Mouse (Mus musculus): ENCODE results near the gene Sytl1. TPM values are rescaled to one million over a fixed set of nuclear protein-coding genes. Genes with fewer than 3 reads are reported as not detected.

The Sytl1 gene
- polyA plus RNA-seq, 1 experiment, result 15.2 TPM

GRCm38 (mm10) chr4:133247806-133248449 is 15.0 kb downstream of the Sytl1 start:
- DNase-seq (ENCODE audit: low read depth), result no peak

DNA sequence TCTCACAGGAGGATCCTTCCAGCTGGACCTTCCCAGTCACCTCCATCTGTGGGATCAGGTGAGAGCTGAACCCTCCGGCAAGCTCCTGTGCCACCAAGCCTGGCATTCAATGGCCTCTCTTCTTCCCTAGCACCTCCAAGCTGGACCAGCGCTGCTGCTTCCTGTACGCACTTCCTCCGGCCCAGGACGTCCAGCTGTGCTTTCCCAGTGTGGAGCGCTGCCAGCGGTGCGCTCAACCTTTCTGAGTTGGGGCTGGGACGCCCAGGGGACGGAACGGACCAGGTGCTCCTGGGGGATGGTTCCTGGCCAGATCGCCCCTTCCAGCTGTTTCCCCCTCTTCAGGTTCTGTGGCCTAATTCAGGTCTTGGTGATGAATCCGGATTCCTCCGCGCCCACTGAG is 15.8 kb downstream of the Sytl1 start:
- no peak for DNase-seq (ENCODE audit: low read depth)

- no peak for DNase-seq (ENCODE audit: low read depth)
Observed at GRCm38 (mm10) chr4:133244289-133244688, 18.6 kb downstream of the Sytl1 start.

DNA sequence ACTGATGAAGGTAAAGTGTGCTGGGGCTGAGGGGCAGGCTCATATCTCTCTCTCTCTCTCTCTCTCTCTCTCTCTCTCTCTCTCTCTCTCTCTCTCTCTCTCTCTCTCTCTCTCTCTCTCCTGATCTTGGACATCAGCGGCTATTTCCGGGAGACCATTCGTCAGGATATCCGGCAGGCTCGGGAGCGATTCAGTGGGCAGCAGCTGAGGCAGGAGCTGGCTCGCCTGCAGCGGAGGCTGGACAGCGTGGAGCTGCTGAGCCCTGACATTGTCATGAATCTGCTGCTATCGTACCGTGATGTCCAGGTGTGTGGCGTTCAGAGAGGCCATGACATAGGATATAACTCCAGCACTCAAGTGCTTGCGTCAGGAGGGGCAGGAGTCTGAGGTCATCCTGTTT is 19.4 kb downstream of the Sytl1 start:
- no peak for DNase-seq (ENCODE audit: low read depth)

DNA sequence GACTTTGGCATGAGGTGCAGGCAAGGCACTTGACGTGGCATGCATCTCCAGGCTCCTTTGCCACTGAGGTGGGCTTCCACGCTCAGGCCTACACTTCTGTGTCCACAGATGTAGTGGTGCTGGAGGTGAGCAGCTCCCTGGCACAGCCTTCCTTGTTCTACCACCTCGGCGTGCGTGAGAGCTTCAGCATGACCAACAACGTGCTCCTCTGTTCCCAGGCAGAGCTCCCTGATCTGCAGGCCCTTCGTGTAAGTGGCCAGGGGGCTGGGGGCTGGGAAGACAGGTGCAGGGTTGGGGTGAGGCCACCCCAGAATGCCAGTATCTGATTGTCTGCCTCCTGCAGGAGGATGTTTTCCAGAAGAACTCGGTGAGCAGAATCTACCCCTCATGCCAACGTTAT is 20.2 kb downstream of the Sytl1 start:
- no peak for DNase-seq (ENCODE audit: low read depth)

DNA sequence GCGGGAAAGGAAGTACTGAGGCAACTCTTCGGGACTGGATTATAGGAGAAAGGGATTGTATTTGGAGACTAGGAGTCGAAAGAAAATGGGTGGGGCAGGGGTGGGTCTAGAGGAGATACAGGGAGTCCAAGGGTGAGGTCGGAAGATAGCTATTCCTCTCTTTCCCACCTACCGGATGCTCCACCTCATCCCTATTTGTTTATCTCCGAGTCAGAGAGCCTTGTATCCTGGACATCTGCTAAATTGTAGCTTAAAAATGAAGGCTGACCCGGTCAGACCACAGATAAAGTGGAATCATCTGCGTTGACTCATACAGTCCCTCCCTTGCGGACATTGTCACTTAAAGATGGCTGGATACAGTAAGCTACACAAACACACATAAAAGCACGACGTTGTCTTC is 21.0 kb downstream of the Sytl1 start:
- no peak for DNase-seq (ENCODE audit: low read depth)

- DNase-seq (ENCODE audit: low read depth), result no peak
Observed at GRCm38 (mm10) chr4:133240934-133241908, 21.7 kb downstream of the Sytl1 start.

DNA sequence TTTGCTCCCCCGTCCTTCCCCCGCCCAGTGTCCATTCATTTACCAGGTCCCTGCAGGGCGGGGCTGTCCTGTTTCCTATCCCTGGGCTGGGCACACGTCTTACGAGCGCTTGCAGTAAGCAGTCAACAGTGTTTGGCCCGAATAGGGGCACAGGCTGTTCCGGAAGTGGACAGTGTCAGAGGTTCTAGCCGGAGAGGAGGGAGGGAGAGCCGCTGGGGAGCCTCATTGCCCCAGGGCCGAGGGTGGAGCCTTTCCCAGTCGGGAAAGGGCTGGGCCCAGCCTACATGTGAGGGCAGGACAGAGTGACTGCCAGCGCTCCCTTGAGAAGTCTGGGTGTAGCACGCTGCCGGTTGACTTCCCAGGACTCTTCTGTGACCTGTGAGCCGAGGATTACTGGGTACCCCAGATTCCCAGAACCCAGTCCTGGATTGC is 22.4 kb downstream of the Sytl1 start, which contains the start of gene Map3k6:
Map3k6 (plus strand) TSS at position 329 of the 432 bp plus-strand sequence.
- no peak for DNase-seq (ENCODE audit: low read depth)

DNA sequence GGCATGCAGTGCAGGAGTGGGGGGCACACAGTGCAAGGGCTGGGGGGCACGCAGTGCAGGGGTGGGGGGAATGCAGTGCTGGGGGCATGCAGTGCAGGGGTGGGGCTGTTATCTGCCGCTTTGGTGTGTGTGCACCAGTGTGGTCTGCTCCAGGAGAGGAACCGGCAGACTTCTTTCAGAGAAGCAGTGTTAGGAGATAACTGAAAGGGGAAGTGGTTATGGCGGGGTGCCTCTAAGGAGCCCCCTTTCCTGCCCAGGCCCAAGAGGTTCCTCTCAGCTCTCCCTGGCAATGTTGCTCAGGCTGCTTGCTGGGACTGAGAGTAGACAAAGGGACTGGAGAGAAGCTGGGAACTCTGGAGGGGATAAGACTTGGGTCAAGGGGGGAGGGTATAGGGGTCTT is 25.0 kb downstream of the Sytl1 start:
- DNase-seq (ENCODE audit: low read depth), result no peak

- no peak for DNase-seq (ENCODE audit: low read depth)
Observed at GRCm38 (mm10) chr4:133235415-133235814, 27.5 kb downstream of the Sytl1 start.

DNA sequence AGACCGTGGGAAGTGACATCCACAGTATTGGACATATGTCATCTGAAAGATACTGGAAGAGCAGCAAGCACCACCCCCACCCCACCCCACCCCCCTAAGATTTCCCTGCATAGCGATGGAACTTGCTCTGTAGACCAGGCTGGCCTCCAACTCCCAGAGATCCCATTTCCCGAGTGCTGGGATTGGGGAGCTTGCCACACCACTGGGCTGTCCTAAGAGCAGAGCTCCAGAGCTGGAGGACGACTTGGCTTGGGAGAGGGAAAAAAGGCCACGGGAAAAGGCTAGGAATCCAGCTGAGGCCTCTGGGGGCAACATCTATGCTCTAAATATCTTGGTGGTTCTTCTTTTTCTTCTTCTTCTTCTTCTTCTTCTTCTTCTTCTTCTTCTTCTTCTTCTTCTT is 28.1 kb downstream of the Sytl1 start:
- no peak for DNase-seq (ENCODE audit: low read depth)

- DNase-seq (ENCODE audit: low read depth), result no peak
Observed at GRCm38 (mm10) chr4:133233285-133233976, 29.5 kb downstream of the Sytl1 start.

DNA sequence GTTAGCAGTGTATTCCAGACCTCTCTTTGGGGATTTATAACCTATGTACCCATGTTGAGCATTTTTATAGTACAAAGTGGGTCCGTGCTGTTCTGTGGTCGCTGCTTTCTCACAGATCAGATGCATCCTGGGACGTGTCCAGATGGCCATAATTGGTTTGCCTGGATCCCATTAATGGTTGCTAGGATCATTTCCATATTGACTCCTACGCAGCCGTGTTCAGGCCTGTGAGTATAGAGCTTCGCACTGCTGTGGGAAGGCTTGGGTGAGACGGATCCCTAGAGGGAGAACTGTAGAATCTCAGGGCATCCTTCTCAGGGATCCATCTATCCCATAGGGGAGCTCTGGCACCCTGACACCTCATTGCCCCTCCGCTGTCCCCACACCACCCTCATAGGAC is 33.3 kb downstream of the Sytl1 start:
- no peak for DNase-seq (ENCODE audit: low read depth)

GRCm38 (mm10) chr4:133227636-133228035 is 35.3 kb downstream of the Sytl1 start:
- no peak for DNase-seq (ENCODE audit: low read depth)

- DNase-seq (ENCODE audit: low read depth), result no peak
Observed at GRCm38 (mm10) chr4:133226073-133226472, 36.8 kb downstream of the Sytl1 start.

- DNase-seq (ENCODE audit: low read depth), result no peak
Observed at GRCm38 (mm10) chr4:133223875-133224274, 39.0 kb downstream of the Sytl1 start.

- DNase-seq (ENCODE audit: low read depth), result no peak
Observed at GRCm38 (mm10) chr4:133221701-133222100, 41.2 kb downstream of the Sytl1 start.

GRCm38 (mm10) chr4:133220656-133221055 is 42.3 kb downstream of the Sytl1 start:
- no peak for DNase-seq (ENCODE audit: low read depth)

- no peak for DNase-seq (ENCODE audit: low read depth)
Observed at GRCm38 (mm10) chr4:133218745-133219144, 44.2 kb downstream of the Sytl1 start.

DNA sequence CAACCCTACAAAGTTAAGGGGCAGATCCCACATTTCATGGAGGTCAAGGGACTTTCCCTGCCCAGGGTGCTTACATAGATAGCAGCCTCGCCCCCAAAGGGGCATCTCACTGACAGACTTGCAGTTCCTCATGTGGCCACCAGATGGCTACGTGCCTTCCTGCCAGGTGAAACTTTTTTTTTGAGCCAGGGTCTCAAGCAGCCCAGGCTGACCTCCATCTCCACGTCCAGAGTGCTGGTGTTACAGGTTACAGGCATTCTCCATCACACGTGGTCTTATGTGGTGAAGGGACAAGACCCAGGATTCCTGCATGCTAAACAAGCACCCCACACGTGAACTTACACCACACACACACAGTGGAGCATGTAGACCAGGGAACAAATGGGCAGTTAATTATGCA is 45.3 kb downstream of the Sytl1 start:
- DNase-seq (ENCODE audit: low read depth), result no peak

DNA sequence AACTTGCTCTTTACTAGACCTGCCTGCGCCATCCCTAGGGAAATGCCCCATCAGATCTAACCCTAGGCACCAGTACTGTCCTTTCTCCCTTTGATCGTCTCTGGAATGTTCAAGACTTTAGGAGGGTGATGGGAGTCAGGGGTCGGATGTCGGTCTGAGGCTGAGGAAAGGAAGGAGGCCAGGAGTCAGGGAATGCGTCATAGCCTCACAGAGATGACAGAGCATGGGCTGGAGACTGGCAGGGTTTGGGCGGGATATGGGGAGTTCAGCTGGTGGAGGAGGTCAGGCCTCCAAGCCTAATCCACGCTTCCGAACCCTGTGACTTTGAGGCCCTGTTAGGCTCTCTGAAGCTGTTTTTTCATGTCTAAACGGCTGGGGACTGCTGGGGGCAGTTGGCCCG is 49.3 kb downstream of the Sytl1 start:
- DNase-seq (ENCODE audit: low read depth), result no peak

GRCm38 (mm10) chr4:133213268-133213590 is 49.7 kb downstream of the Sytl1 start:
- DNase-seq (ENCODE audit: low read depth), result no peak
